In genomic region chr15:91165021-91165420, GRCm38 (mm10) we compare ENCODE assay signal across 9 mouse cellular contexts. TPM values are rescaled to one million over a fixed set of nuclear protein-coding genes. Genes with fewer than 3 reads are reported as not detected.
A peak's percentile ranks its signal among the peaks of the same experiment; 100 is the strongest.
DNase-seq lines count a peak whose midpoint lies in the region; ATAC-seq lines count a peak whose summit lies in the region.
"Had no signal": no experiment of that assay in that cellular context is flagged by ENCODE, and none has a peak within 500 bp of the region (broad histone marks: within the 10 kb centered on the region; RNA-seq: fewer than 3 reads in every experiment).

No protein-coding gene starts in this region.

- no peak overlapping the region for H3K4me3 ChIP-seq in midbrain, embryonic 12.5 days

- peak; percentile 15 for DNase-seq in heart, postnatal 4 days
- no peak for DNase-seq in heart, postnatal 36 days
- DNase-seq in cerebellum, adult 8-10 months, result peak; percentile 37
- peak; percentile 30 for DNase-seq in left cerebral cortex, adult 11 months (ENCODE audit: low spot score)
- DNase-seq in testis, postnatal 10 days (ENCODE audit: low spot score), result no peak
- no peak for DNase-seq in urinary bladder, adult 18-20 months (ENCODE audit: low spot score in 2 of 2)

- no peaks in the 10 kb centered on the region for H3K4me1 ChIP-seq in midbrain, embryonic 12.5 days

- H3K9me3 ChIP-seq in midbrain, embryonic 12.5 days, result no peaks in the 10 kb centered on the region

- peaks cover 14% of the 10 kb centered on the region for H3K36me3 ChIP-seq in midbrain, embryonic 12.5 days

- intact Hi-C loops in heart, postnatal 36 days (cut with DNase I), result loop anchor here (5.0 kb wide), 1 partner anchor 127 kb away; no protein-coding TSS in a partner anchor

- no peaks in the 10 kb centered on the region for H3K27me3 ChIP-seq in midbrain, embryonic 12.5 days

- peak; percentile 67 to 81 for ATAC-seq in hematopoietic stem cell, adult 5-6 weeks (replicated peaks in 1 of 2; ENCODE audit: insufficient read depth in 1 of 2, low FRiP score in 2 of 2, low TSS enrichment in 1 of 2, low read depth in 1 of 2, poor library complexity in 2 of 2, severe bottlenecking in 2 of 2)
- 0 out of 2 replicates have a peak, but pooled peaks have one; percentile 38 for ATAC-seq in midbrain, embryonic 12.5 days (ENCODE audit: low FRiP score, low read depth)

- no peak overlapping the region for H3K27ac ChIP-seq in midbrain, embryonic 12.5 days (replicated peaks)
- H3K27ac ChIP-seq: macrophage had no signal

- WGBS in midbrain, embryonic 12.5 days, result 2% methylated on average over 5 of the region's 5 CpGs

- no peak overlapping the region for H3K4me2 ChIP-seq in midbrain, embryonic 12.5 days (replicated peaks)

- H3K9ac ChIP-seq in midbrain, embryonic 12.5 days (replicated peaks), result no peak overlapping the region

RNA-seq across cellular contexts. Expression of gene Abcd2, which starts 26.6 kb away (rescaled TPM):
- total RNA-seq in heart, postnatal 4 days (2021), result 1 to 10 TPM; 1.2 to 1.4 TPM
- total RNA-seq in heart, postnatal 36 days (2021), result 1 to 10 TPM; 5.6 to 6.2 TPM
- total RNA-seq in hematopoietic stem cell, adult 5-6 weeks (2017), result 5.3 and 13.8 TPM in 2 replicates
- polyA plus RNA-seq in midbrain, embryonic 12.5 days (2016; fragmentation: Nextera tagmentation; extraction: Ambion mirVana), result 28.8 and 32.4 TPM in 2 replicates

RNA-seq across cellular contexts. Expression of gene CN725425, which starts 34.3 kb away (rescaled TPM):
- not detected for total RNA-seq in heart, postnatal 4 days (2021)
- total RNA-seq in heart, postnatal 36 days (2021), result under 1 TPM; 0.31 to 0.79 TPM
- total RNA-seq in hematopoietic stem cell, adult 5-6 weeks (2017), result not detected in 2 replicates
- not detected in 2 replicates for polyA plus RNA-seq in midbrain, embryonic 12.5 days (2016; fragmentation: Nextera tagmentation; extraction: Ambion mirVana)
- polyA plus RNA-seq: macrophage had no signal

Comparison
In these comparisons a context has a peak if more than half of its experiments do, and no peak if none do; other contexts are left out.
1. DNase-seq: peak in heart, postnatal 4 days (single experiment), cerebellum, adult 8-10 months (single experiment) and left cerebral cortex, adult 11 months (single experiment); none in heart, postnatal 36 days (0 of 2), testis, postnatal 10 days (single experiment) and urinary bladder, adult 18-20 months (0 of 2).